Mouse (Mus musculus): ENCODE results near the gene Cldn17.

Cldn17 gene

DNA sequence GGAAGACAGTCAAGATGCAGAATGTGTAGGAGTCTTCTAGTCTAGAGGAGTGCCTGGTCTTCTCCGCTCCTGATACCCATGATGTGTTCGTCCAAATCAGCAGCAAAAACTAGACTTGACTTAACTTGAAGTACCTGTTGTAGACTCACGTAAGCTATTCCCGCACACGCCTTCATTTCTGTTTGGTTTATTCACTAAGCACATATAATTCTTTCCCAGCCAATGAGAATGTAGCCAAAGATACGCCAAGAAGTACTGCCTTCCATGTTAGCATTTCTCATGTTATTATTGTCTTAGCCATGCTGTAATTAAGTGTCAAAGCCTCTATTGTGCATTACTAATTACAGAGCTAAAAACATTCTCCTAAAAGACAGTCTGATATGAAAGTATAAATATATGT is at the start of gene Cldn17:
TSS of gene Cldn17 (minus strand) at position 101 of the 400 bp plus-strand sequence.
- no peak for DNase-seq

DNA sequence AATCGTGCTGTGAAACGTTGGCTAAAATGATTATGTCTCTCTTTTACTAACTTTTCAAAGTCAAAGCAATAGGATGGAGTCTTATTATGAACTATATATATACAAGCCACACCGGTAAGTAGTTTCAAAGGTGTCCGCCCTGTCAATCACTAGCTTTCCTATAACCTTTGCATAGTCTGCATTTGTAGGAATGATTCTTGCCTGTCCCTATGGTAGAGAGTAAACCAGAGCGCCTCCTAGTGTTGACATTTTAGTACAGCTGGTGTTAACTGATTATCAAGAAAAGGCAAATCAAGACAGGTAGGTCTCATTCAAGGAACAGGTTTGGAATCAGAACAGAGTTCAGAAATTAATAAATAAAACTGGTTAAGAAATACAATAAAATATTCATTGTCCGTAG is 35.7 kb upstream of the Cldn17 start:
- no peak for DNase-seq

DNA sequence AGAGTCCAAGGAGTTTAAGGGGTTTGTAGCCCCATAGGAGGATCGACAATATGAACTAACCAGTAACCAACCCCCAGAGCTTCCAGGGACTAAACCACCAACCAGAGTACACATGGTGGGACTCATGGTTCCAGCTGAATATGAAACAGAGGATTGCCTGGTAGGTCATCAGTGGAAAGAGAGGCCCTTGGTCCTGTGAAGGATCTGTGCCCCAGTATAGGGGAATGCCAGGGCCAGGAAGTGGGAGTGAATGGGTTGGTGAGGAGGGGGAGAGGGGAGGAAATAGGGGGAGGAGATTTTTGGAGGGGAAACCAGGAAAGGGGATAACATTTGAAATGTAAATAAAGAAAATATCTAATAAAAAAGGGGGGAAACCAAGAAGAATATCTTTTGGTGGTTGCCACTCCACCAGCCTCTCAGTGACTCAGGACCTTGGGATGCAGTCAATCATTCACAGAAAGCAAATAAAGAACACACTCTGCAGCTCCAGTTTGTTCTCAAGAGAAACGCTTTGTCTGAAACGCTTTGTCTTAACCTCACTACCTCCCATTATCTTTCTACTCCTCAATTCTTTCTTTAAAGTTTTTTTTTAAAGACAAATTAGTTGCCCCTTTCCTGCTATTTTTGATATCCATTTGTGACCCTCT is 33.2 kb upstream of the Cldn17 start:
- DNase-seq, result no peak

DNA sequence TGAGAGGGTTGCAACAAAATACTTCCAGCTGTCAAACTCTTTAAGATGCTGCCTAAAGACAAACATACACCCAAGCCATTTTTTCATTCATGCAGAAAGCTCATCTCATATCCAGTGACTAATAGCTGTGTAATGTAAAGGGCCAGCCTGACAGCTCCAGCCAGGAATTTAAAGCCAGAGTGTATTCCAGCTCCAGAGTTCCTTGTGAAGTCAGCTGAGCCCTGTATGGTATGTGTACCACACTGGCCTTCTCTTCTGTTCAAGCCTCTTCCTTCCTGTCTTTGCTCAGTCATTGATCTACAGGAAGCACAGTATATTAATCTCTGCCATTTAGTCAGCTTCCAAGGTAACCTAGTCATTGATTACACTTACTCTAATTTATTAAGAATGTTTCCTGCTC is 4.6 kb upstream of the Cldn17 start:
- no peak for DNase-seq

DNA sequence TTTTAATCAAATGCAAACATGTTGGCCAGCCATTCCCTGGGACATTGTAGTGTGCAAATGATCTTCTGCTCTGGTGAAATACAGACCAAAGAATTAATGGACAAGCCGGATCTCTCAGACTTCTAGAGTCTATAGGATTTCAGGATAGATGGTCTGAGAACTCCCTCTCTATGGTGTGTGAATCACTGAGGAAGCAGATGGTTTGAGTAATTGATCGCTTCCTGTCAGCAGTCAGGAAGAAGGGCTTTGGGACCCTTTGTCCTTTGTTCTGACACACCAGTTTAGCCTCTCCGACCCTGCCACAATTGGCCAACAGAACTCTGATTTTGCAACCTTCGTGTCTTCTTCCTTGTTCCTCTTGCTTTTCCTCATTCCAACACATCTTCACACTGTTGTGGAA is 1.4 kb upstream of the Cldn17 start:
- DNase-seq, result no peak

DNA sequence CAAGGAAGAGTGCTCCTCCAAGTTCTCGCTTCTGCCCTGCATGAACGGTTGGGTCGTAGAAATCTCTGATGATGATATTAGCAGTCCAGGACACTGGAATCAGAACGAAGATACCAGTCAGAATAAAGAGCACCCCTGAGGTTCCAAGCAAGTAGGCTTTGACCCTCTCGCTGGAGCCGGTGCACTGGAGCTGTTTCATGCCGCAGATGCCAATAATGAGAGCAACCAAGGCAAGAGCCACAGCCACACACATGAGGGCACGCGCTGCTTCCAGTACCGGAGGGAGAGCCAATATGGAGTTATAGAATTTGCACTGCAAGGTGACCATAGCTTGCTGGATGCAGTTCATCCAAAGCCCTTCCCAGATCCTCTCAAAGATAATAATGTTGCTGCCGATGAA is 440 bp downstream of the Cldn17 start:
- DNase-seq, result no peak

DNA sequence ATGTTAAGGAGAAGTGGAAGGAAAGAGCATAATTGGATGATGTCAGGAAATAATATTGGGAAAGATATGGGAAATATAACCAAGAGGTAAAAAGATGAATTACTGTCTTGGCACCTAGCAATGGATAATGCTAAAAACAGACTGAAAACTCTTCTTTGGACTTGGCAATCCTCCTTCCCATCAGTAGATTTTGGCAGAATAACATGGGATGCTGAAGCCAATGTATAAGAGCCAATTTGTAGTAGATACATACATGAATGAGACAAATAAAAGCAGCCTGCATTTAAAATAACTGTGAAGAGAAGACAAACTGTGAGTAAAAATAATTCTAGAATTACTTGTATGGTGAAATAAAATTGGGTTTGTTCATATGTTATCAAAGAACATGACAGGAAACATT is 18.7 kb downstream of the Cldn17 start:
- DNase-seq, result no peak

DNA sequence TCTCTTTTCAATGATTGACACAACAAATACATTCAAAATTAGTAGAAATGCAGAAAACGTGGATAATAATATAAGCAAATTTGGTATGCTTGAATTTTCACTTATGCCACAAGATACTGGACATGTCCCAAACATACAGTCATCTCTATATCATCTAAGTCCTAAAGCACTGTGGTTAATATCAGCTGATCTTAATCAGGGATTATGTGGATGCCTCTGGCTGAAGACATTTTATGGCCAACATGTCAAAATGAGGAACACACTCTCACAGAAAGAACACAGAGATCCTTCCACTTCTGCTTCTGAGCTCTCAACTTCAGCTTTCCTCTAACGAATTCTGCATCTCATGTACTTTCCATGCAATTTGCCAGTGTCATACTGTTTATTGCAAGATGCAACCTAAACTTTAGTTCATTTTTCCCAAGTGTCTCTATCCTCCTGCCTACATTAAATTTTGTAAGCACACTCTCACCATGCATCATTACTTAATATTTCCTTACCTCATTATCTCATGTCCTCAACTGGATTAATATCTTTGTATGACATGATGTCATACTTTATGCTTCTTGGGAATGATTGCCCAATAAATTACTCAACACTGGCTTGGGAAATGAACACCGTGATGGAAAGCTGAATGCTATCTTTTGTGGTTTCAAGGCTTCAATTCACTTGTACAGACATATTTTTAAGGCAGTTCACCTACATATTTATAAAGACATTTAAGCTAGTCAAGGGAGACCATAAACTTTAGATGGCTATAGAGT is 26.6 kb downstream of the Cldn17 start:
- DNase-seq, result no peak

DNA sequence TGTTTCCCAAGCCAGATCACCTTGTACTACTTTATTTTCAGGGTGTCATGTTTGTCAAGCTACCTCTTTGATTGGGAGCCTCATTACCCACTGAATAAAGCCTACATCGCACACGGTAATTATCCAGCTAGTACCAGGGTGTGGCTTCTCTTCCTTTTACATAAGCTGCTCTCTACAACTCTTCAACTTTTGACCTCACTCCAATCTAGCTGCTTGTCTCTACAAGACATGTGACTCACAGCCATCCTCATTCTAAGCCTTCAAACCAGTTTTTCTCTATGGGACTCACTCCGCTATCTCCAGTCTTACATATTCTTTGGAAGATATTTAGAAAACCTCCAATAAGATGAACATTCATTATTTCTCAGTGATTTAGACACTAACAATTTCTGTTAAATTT is 43.5 kb downstream of the Cldn17 start:
- DNase-seq, result no peak
